Comparison of ENCODE assay signal across 17 mouse cellular contexts in genomic region chr15:68810593-68810992, GRCm38 (mm10).
DNase-seq lines count a peak whose midpoint lies in the region; ATAC-seq and TF ChIP-seq lines count a peak whose summit lies in the region.
"Had no signal": no experiment of that assay in that cellular context is flagged by ENCODE, and none has a peak within 500 bp of the region (broad histone marks: within the 10 kb centered on the region; RNA-seq: fewer than 3 reads in every experiment).

No protein-coding gene starts in this region.

- ATAC-seq in forebrain, embryonic 16.5 days, result peak; percentile 85
- ATAC-seq in forebrain, embryonic 11.5 days (replicated peaks; ENCODE audit: low FRiP score), result no peak
- peak; percentile 47; the same call in 1 of the 2 replicates for ATAC-seq in neural tube, embryonic 13.5 days (ENCODE audit: low read depth)
- ATAC-seq in midbrain, postnatal 0 days (ENCODE audit: low FRiP score), result peak; percentile 74
- ATAC-seq in intestine, embryonic 16.5 days, result no peak

- no peak for DNase-seq in forebrain, embryonic 11.5 days (ENCODE audit: low spot score)
- no peak for DNase-seq in neural tube, embryonic 10.5 days (ENCODE audit: extremely low spot score, low spot score)
- DNase-seq in midbrain, postnatal 0 days (ENCODE audit: low spot score), result peak; percentile 1
- no peak for DNase-seq in kidney, adult 8-10 months
- DNase-seq in thymus, adult 2 months, result no peak
- DNase-seq: adrenal gland, postnatal 36 days; cerebellum, adult 2 months; kidney, postnatal 10 days; lung, adult 18-20 months had no signal

- no peak overlapping the region for H3K27ac ChIP-seq in forebrain, embryonic 16.5 days (ENCODE audit: low read length)
- H3K27ac ChIP-seq in forebrain, embryonic 11.5 days (ENCODE audit: low read depth, low read length), result no peak overlapping the region
- no peak overlapping the region for H3K27ac ChIP-seq in neural tube, embryonic 13.5 days (replicated peaks)
- H3K27ac ChIP-seq in midbrain, postnatal 0 days (ENCODE audit: low read depth, low read length), result no peak overlapping the region
- H3K27ac ChIP-seq in intestine, embryonic 16.5 days (ENCODE audit: low read length), result no peak overlapping the region
- no peak overlapping the region for H3K27ac ChIP-seq in thymus, adult 2 months (ENCODE audit: control insufficient read depth, insufficient read depth, low read length)
- H3K27ac ChIP-seq: embryonic facial prominence, embryonic 10.5 days; limb, embryonic 13.5 days; neural tube, embryonic 12.5 days; stomach, postnatal 0 days had no signal

- no peak for TF ChIP-seq POLR2A in thymus, adult 2 months (IDR thresholded peaks at IDR 0.05; ENCODE audit: control insufficient read depth, extremely low read depth, insufficient read depth, low read length, poor library complexity)

- WGBS in forebrain, embryonic 16.5 days, result 71% methylated on average over 6 of the region's 6 CpGs
- 82% methylated on average over 6 of the region's 6 CpGs for WGBS in forebrain, embryonic 11.5 days
- WGBS in neural tube, embryonic 13.5 days, result 62% methylated on average over 6 of the region's 6 CpGs
- 60% methylated on average over 6 of the region's 6 CpGs for WGBS in midbrain, postnatal 0 days
- WGBS in intestine, embryonic 16.5 days, result 54% methylated on average over 6 of the region's 6 CpGs
- WGBS in thymus, adult 2 months, result 90% methylated on average over 6 of the region's 6 CpGs

- H3K4me3 ChIP-seq in forebrain, embryonic 16.5 days (replicated peaks; ENCODE audit: low read length), result no peak overlapping the region
- H3K4me3 ChIP-seq in forebrain, embryonic 11.5 days (ENCODE audit: low read depth, low read length), result no peak overlapping the region
- H3K4me3 ChIP-seq in neural tube, embryonic 13.5 days, result no peak overlapping the region
- H3K4me3 ChIP-seq in midbrain, postnatal 0 days (ENCODE audit: low read depth, low read length), result no peak overlapping the region
- no peak overlapping the region for H3K4me3 ChIP-seq in intestine, embryonic 16.5 days (ENCODE audit: low read length)
- no peak overlapping the region for H3K4me3 ChIP-seq in thymus, adult 2 months (ENCODE audit: control insufficient read depth, insufficient read depth, low read length)
- H3K4me3 ChIP-seq: embryonic facial prominence, embryonic 10.5 days; heart, embryonic 12.5 days; limb, embryonic 13.5 days; neural tube, embryonic 12.5 days had no signal

- no peaks in the 10 kb centered on the region for H3K4me1 ChIP-seq in forebrain, embryonic 16.5 days (replicated peaks; ENCODE audit: control insufficient read depth, insufficient read depth, low read length)
- H3K4me1 ChIP-seq in forebrain, embryonic 11.5 days (replicated peaks; ENCODE audit: control insufficient read depth, insufficient read depth, low read length), result no peaks in the 10 kb centered on the region
- no peaks in the 10 kb centered on the region for H3K4me1 ChIP-seq in neural tube, embryonic 13.5 days (replicated peaks)
- H3K4me1 ChIP-seq in midbrain, postnatal 0 days (ENCODE audit: insufficient read depth, low read length), result no peaks in the 10 kb centered on the region
- H3K4me1 ChIP-seq in intestine, embryonic 16.5 days (ENCODE audit: control insufficient read depth, insufficient read depth, low read length), result no peaks in the 10 kb centered on the region
- no peaks in the 10 kb centered on the region for H3K4me1 ChIP-seq in thymus, adult 2 months (replicated peaks; ENCODE audit: control insufficient read depth, insufficient read depth, low read length)
- H3K4me1 ChIP-seq: embryonic facial prominence, embryonic 10.5 days; heart, embryonic 12.5 days; limb, embryonic 13.5 days; neural tube, embryonic 12.5 days had no signal

- no peaks in the 10 kb centered on the region for H3K27me3 ChIP-seq in forebrain, embryonic 16.5 days (replicated peaks; ENCODE audit: control insufficient read depth, insufficient read depth, low read length)
- no peaks in the 10 kb centered on the region for H3K27me3 ChIP-seq in forebrain, embryonic 11.5 days (ENCODE audit: control insufficient read depth, insufficient read depth, low read length)
- no peaks in the 10 kb centered on the region for H3K27me3 ChIP-seq in neural tube, embryonic 13.5 days
- no peaks in the 10 kb centered on the region for H3K27me3 ChIP-seq in midbrain, postnatal 0 days (ENCODE audit: insufficient read depth, low read length)
- H3K27me3 ChIP-seq in intestine, embryonic 16.5 days (replicated peaks; ENCODE audit: control insufficient read depth, insufficient read depth, low read length), result no peaks in the 10 kb centered on the region
- no peaks in the 10 kb centered on the region for H3K27me3 ChIP-seq in thymus, adult 2 months (ENCODE audit: control insufficient read depth, insufficient read depth, low read length)
- H3K27me3 ChIP-seq: heart, embryonic 12.5 days; limb, embryonic 13.5 days; neural tube, embryonic 12.5 days had no signal

- no peaks in the 10 kb centered on the region for H3K36me3 ChIP-seq in forebrain, embryonic 16.5 days (ENCODE audit: control insufficient read depth, insufficient read depth)
- no peaks in the 10 kb centered on the region for H3K36me3 ChIP-seq in forebrain, embryonic 11.5 days (ENCODE audit: control insufficient read depth, insufficient read depth, low read length)
- no peaks in the 10 kb centered on the region for H3K36me3 ChIP-seq in neural tube, embryonic 13.5 days
- no peaks in the 10 kb centered on the region for H3K36me3 ChIP-seq in midbrain, postnatal 0 days (ENCODE audit: insufficient read depth, low read length)
- H3K36me3 ChIP-seq in intestine, embryonic 16.5 days (ENCODE audit: control insufficient read depth, insufficient read depth, low read length), result no peaks in the 10 kb centered on the region
- H3K36me3 ChIP-seq in thymus, adult 2 months (ENCODE audit: control insufficient read depth, insufficient read depth, low read length), result no peaks in the 10 kb centered on the region
- H3K36me3 ChIP-seq: embryonic facial prominence, embryonic 10.5 days; heart, embryonic 12.5 days; limb, embryonic 13.5 days; neural tube, embryonic 12.5 days had no signal

- no peak overlapping the region for H3K9ac ChIP-seq in forebrain, embryonic 16.5 days (replicated peaks; ENCODE audit: low read depth, low read length)
- no peak overlapping the region for H3K9ac ChIP-seq in forebrain, embryonic 11.5 days (ENCODE audit: low read length)
- H3K9ac ChIP-seq in neural tube, embryonic 13.5 days, result no peak overlapping the region
- H3K9ac ChIP-seq in midbrain, postnatal 0 days (replicated peaks; ENCODE audit: low read length, poor library complexity, severe bottlenecking), result no peak overlapping the region
- no peak overlapping the region for H3K9ac ChIP-seq in intestine, embryonic 16.5 days (ENCODE audit: low read depth, low read length)
- H3K9ac ChIP-seq: heart, embryonic 12.5 days; limb, embryonic 13.5 days; neural tube, embryonic 12.5 days had no signal

- no peak overlapping the region for H3K4me2 ChIP-seq in forebrain, embryonic 16.5 days (ENCODE audit: low read length)
- no peak overlapping the region for H3K4me2 ChIP-seq in forebrain, embryonic 11.5 days (ENCODE audit: low read depth, low read length, severe bottlenecking)
- no peak overlapping the region for H3K4me2 ChIP-seq in neural tube, embryonic 13.5 days
- H3K4me2 ChIP-seq in midbrain, postnatal 0 days (ENCODE audit: low read depth, low read length, poor library complexity, severe bottlenecking), result no peak overlapping the region
- H3K4me2 ChIP-seq in intestine, embryonic 16.5 days (ENCODE audit: low read depth, low read length), result no peak overlapping the region
- H3K4me2 ChIP-seq: heart, embryonic 12.5 days; limb, embryonic 13.5 days; neural tube, embryonic 12.5 days had no signal

- no peak for TF ChIP-seq CTCF in midbrain, postnatal 0 days (IDR thresholded peaks at IDR 0.05)
- no peak for TF ChIP-seq CTCF in thymus, adult 2 months (IDR thresholded peaks at IDR 0.05; ENCODE audit: borderline replicate concordance, control insufficient read depth, extremely low read depth, insufficient read depth, low read length, poor library complexity)

- no peaks in the 10 kb centered on the region for H3K9me3 ChIP-seq in forebrain, embryonic 16.5 days (ENCODE audit: control insufficient read depth, low read length)
- H3K9me3 ChIP-seq in forebrain, embryonic 11.5 days (ENCODE audit: control insufficient read depth, low read length), result no peaks in the 10 kb centered on the region
- no peaks in the 10 kb centered on the region for H3K9me3 ChIP-seq in neural tube, embryonic 13.5 days
- H3K9me3 ChIP-seq in midbrain, postnatal 0 days (ENCODE audit: low read length), result no peaks in the 10 kb centered on the region
- no peaks in the 10 kb centered on the region for H3K9me3 ChIP-seq in intestine, embryonic 16.5 days (ENCODE audit: control insufficient read depth, low read length)
- H3K9me3 ChIP-seq: embryonic facial prominence, embryonic 10.5 days; limb, embryonic 13.5 days; neural tube, embryonic 12.5 days had no signal

Comparison
In these comparisons a context has a peak if more than half of its experiments do, and no peak if none do; other contexts are left out.
1. ATAC-seq: peak in forebrain, embryonic 16.5 days (single experiment), neural tube, embryonic 13.5 days (single experiment) and midbrain, postnatal 0 days (single experiment); none in forebrain, embryonic 11.5 days (single experiment) and intestine, embryonic 16.5 days (single experiment).